Mouse (Mus musculus) embryo, embryonic 11.5 days (tissue): Measurements from ENCODE around the gene Pi16.
"Not testable (repeated sequence)": the region's sequence is repeated elsewhere in the genome, so short reads cannot be mapped to it uniquely, and the experiment has no call there.

Source experiments
- DNase-seq: peaks from one replicate; pipeline ENCODE4 v3.0.0-alpha.2; 2012; ENCODE audit warnings: low read depth, low spot score

Gene Pi16

DNA sequence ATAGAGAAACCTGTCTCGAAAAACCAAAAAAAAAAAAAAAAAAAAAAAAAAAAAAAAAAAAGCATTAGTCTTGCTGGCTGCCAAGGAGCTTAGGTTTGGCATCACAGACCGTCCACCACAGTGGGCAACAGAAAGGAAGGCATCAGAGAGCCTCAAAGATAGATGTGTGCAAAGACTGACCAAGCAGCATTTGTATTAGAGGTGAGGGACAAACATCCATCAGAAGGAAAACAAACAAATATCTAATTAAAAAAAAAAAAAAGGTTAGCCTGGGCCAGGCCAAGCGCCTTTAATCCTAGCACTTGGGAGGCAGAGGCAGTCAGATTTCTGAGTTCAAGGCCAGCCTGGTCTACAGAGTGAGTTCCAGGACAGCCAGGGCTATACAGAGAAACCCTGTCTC lies at the start of gene Pi16:
Gene Pi16, plus strand, starts transcription at position 301 of the 400 bp plus-strand sequence.
- not testable (repeated sequence) for DNase-seq

DNA sequence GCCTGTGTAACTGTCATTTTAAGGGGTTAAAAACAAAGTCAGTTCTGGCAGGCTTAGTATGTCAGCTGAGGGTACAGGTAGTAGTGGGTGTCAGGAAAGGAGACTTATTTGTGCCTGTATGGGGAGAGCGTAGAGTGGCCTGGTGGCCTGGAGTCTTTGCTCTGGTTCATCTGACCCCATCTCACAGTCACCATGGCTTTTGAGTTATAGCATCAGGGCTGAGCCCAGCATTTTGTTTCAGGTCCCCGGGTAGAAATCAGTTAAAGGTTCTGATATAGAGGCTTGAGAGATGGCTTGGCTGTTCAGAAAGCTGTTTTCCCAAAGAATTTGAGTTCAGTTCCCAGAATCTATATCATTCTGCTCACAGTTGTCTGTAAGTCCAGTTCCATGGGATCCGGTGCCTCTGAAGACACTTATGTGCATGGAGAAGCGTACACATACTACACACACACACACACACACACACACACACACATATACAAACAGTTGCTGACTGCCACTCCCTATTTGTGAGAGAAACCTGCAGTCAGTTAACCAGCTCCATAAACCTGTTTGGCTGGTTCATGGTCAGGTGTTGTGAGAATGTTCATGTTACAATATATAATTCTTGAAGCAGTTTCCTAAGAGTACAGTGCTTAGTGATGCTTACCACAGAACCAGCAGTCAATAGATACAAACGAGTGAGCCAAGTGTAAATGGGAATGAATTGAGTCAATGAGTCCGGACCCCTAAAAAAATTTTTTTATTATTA lies 49.4 kb upstream of the Pi16 start:
- DNase-seq: no peak

DNA sequence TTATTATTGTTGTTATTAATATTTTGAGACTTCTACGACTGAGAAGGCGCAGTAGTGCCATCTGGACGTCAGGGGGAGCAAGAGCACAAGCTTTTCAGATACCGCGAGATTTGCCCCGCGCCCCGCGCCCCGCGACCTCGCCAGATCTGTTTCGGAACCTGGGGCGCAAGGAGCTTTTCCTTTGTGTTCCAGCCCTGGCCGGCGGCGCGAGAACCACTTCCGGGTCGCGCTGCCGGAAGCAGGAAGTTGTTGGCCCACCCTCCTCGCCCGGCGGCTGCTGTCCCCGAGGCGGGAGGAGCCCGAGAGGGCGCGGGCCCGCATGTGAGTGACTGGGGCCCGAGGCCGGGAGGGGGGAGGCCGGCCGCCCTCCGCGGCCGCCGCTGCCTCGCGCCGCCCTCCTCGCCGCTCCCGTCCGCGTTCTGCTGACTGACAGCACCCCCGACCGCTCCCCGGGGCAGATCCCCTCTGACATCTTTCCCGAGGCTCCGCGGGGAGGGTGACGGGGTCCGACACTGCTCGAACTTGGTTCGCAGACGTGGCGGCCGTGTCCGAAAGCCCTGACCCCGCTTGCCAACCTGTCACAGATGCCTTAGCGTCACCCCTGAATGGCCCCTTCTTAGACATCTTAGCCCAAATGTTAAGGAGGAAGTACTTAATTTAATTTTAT lies 48.7 kb upstream of the Pi16 start, which contains the start of gene BC004004:
Gene BC004004, plus strand, starts transcription at position 107 of the 667 bp plus-strand sequence.
- DNase-seq: peak; percentile 91

DNA sequence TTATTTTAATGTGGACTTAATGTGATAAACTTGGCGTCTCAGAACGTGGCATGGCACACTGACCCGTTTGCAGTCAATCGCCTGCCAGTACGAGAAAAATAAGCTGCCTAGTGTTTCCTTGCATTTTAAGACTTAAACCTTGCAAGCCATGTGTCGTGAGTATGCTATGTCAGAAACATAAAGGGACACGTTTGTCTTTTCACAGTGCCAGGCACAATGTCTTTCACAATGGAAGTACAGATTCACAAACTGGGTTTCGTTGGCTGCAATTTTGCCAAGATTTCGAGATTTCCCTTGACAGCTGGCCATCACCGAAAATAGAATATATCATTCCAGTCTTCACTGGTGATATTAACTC lies 48.2 kb upstream of the Pi16 start:
- no peak for DNase-seq

DNA sequence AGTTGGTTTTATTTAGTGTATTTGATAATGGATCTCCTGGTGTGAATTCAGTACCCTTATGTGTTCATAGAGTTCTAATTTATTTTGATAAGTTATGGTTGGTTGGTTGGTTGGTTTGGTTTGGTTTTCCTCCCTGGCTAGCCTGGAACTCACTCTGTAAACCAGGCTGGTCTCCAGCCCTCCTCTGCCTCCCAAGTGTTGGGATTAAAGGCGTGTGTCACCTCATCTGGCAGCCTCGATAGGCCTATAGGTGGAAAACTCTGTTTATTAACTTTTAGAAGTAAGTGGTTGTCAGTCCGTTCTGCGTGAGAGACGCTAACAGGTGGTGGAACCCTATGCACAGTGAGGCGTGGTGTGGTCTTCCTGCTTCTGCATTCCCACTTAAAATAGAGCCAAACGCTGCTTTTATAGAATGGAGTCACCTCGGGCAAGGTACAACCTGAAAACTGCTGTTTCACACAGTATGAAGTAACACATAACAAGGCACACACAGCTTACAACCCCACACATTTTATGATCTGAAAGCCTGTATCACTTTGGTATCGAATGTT lies 47.3 kb upstream of the Pi16 start:
- DNase-seq: no peak

DNA sequence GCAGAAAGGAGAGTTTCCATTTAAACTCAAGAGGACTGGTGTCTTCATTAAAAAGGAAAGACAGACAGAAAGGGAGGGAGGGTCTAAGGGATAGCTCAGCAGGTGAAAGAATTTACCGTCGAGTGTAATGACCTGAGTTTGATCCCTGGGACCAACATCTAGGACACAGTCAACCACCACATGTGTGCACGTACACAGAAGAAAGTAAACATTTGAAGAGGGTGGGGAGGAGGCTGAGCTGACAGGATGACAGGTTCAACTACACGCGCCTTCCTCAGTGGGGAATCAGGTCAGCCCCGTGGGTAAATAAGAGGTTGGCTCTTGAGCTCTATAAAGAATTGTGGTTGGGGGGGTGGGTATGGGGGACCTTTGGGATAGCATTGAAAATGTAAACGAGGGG lies 44.3 kb upstream of the Pi16 start:
- DNase-seq: no peak

DNA sequence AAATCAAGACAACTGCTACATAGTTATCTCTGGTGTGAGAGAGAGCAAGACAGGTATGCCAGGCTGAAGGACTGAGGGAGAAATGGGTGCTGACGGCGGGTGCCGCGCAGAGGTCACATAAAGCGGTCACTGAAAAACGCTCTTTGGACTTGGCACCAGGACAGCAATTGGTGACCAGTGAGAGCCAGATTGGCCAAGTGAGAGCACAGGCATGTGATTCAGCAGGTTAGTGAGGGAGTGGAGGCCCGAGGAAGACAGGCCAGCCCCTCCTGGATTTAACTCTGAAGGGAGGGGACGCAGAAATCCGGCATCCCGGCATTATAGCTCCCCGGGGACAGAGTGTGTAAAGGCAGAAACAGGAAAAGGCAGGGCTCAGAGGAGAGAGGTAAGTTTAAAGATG lies 43.6 kb upstream of the Pi16 start:
- no peak for DNase-seq

DNA sequence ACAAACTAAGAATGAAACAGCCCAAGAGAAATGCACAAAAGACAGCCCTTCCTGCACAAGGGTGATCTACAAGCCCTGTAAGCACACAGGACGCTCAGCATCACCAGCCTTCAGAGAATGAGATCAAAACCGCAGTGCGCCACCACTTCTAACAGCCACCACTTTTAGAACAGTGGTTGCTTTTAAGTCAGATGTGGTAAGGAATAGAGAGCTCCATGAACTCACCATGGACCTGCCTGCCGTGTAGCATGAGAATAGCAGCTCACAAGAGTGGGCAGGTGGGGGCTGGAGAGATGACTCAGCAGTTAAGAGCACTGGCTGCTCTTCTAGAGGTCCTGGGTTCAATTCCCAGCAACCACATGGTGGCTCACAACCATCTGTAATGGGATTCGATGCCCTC lies 37.1 kb upstream of the Pi16 start:
- no peak for DNase-seq

DNA sequence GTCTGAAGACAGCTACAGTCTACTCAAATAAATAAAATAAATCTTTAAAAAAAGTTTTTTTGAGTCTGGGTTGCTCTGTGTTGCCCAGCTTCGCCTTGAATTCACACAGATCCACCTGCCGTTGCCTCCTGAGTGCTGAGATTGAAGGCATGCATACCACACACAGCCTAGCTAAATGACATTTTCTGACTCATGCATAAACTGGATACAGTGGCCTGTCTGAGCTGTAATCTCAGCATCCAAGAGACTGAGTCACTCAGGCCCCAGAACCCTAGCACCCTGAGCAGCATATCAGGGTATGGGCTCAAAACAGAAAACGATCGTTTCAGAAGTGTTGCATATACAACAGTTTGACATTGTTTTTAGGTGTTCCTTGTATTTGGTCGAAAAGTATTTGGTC lies 35.9 kb upstream of the Pi16 start:
- DNase-seq: no peak

DNA sequence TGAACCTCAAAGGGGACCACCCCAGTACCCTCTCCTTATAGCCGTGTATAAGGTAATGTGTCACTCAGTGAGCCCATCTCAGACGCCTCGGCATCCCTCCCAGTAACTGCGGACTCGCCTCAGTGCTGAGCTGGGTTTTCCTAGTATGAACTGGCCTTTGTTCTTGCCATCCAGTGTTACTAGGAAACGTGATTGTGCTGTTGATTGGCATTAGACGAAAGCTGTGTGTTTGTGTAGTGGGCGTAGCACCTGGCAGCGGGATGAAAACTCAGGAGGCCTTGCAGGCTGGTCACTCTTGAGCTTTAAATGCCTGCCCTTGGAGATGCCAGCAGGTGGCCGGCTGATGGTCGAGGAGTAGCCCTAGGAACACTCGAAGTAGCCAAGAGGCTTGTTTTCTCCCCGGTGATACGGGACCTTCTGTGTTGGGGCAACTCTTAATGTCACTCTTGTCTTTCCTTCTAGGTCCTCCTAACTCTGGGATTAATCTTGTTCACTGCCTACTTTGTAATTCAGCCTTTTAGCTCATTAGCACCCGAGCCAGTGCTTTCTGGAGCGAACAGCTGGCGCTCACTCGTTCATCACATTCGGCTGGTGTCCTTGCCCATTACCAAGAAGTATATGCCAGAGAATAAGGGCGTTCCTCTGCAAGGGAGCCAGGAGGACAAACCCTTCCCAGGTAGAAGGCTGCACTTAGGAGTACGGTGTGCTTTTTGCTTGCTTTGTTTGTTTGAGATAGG lies 35.1 kb upstream of the Pi16 start:
- no peak for DNase-seq

DNA sequence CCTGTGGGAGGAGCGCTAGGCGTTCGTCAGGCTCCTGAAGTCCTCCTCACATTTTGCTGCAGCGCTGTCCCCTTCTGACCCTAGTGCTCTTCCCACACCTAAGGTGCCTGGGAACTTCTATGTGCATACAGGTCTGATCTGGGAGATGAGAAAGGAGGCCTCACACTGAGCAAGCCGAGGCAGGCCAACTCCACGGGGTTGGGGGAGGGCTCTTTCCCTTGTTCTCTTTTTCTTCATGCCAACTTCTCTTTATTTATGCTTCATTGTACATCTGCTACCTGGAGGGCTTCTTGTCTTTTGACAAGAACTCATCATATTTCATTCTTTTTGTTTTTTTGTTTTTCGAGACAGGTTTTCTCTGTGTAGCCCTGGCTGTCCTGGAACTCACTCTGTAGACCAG lies 25.7 kb upstream of the Pi16 start:
- DNase-seq: no peak

DNA sequence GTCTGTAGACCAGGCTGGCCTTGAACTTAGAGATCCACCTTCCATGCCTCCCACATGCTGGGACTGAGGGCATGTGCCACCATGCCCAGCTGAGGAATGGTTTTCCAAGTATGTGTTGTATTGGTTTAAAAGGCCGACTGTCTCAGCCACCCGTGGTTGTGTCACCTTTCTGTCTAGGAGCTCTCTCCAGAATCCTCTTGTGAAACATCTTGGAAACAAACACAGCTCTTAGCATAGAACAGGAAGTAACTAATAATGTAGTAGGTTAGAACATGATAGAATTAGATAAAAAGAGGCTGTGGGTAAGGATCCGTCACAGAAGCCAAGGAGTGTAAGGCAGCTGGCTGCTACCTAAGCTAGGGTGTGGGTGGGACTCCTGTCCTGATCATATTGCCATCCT lies 24.5 kb upstream of the Pi16 start:
- DNase-seq: no peak

DNA sequence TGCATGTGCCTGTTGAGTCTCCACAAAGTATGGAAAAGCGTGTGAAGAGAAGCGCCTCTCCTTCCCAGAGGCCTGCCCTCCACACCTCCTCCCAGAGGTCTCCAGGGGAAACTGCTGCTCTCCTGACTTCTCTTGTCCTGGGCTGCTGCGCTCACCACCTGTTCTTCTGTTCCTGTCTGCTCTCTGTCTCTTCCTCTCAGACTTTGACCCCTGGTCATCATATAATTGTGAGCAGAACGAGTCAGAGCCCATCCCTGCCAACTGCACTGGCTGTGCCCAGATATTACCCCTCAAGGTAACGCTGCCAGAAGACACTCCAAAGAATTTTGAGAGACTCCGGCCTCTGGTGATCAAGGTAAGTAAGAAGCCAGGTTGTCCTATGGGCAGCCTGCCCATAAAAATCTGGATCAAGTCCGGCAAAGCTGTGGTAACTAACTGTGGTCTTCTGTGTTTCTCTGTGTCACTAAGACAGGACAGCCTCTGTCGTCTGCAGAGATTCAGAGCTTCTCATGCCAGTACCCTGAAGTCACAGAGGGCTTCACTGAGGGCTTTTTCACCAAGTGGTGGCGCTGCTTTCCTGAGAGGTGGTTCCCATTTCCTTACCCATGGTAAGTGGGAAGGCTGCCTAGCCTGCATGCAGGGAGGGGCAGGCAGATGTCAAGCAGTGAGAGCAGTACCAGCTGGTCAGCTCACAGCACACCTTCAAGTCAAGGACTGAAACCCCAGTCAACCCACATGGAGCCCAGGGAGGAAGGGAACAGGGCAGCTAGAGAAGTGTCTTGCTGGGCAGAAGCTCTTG lies 23.5 kb upstream of the Pi16 start:
- DNase-seq: no peak

DNA sequence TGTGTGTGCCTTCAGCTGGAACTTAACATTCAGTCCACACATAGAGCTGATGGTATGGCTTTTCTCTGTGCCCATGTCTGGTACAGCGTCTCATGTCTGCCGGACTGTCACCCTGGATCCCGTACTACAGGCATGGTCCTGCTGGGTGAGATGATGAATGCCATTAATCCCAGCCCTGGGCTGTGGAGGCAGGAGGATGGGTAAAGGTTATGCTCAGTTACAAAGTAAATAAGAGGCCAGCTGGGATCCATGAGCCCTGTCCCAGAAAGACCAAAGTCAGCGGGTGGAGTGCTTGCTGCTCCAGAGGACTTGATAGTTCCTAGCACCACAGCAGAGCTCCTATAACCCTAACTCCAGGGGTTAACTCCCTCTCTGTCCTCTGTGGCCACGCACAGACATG lies 21.6 kb upstream of the Pi16 start:
- no peak for DNase-seq

DNA sequence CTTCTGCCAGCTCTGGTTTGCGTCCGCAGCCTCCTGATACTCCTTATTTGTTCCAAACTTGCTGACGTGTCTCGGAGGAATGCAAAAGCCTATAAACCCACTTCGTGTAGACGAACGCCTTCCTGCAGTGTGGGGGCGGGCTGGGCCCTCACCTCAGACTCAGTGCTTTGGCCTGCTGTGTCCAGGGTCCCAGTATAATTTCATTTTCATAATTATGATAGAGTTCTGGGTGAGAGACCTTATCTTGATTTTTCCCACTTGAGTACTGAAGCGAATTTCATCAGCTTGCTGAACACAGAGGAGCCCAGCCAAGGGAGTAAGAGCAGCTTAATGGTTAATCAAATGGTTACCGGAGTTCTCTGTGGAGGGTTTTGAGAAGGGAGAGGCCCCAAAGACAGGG lies 20.2 kb upstream of the Pi16 start:
- DNase-seq: no peak

DNA sequence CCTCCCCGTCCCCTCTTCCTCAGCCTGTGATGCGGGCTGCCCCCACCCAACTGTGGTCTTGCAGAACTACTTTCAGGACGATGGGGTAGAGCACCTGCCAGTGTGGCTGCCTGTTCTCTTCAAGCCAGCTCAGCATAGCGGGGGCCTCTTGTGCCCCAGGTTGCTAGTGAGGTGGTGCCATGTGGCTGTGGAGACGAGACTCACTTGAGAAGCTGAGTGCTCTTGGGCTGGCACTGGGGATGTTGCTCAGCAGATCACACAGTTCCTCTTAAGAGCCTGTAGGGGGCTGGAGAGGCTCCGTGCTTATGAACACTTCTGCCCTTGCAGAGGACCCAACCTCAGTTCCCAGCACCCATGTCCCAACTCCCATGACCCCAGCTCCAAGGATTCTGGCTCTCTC lies 19.7 kb upstream of the Pi16 start:
- DNase-seq: no peak

DNA sequence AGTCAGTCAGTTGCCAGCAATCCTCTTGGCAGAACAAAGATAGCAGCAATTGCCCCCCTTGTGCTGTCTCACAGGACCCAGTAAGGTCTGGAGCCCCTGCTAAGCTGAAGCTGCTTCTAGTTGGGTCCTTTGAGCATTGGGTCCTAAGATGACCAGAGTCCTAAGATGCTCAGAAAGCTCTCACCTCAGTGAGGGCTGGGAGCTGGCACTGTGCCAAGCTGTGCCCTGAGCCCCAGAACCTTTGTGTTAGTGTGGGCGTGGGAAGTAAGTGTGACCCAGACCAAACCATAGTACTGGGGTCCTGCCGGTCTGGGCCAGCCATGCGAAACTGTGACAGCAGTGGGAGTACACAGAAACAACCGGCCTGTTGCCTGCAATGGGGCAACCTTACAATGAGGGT lies 18.2 kb upstream of the Pi16 start:
- no peak for DNase-seq

DNA sequence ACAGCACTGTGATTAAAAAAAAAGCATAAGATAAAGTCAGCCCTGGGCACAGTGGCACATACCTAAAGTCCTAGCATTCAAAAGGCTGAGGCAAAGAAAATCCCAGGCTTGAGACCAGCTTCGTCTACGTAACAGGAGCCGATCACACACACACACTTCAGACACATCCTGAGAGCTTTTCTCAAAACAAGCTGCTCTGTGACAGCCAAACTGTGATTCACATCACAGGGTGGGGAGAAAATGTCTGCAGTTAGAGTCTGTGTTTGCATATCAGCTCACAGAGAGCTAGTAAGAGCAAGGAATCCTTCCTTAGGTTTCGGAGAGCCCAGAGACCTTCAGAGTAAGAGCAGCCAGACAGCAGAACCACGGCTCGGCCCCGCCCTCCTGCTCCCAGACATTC lies 16.6 kb upstream of the Pi16 start:
- no peak for DNase-seq

DNA sequence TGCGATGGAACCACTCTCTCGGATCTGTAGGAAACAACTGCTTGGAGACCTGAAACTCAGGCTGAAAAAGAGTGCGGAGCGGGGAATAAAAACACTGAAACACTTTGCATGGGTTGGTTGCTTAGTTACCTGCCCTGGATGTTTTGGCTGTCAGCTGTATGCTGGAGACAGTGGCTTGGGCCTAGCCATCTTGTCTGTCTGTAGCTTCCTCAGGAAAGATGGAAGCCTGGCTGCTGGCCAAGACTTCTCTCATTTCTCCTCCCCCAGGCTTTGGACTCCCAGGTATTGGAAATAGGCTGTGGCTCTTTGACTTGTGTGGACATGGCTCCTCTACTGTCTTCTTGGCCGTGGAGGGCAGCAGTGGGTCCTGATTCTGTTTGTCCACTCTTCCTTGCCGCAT lies 16.1 kb upstream of the Pi16 start:
- DNase-seq: no peak

DNA sequence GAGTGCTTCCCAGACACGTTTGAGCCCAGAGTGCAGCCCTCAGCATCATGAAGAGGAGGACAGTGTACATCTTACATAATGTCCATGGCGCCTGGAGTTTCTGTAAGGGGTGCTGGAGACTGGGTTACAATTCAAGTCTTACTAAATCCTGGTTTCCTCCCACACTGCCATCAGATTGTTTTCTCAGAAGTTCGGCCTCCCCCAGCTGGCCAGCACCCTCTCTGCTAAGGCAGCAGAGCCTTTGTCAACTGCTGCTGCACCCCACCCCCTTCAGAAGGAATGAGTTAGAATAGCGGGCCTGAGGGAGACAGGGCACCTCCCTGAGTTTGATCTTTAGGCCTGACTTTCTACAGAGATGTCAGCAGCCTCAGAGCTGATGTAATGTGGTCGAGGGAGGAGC lies 15.3 kb upstream of the Pi16 start:
- no peak for DNase-seq

DNA sequence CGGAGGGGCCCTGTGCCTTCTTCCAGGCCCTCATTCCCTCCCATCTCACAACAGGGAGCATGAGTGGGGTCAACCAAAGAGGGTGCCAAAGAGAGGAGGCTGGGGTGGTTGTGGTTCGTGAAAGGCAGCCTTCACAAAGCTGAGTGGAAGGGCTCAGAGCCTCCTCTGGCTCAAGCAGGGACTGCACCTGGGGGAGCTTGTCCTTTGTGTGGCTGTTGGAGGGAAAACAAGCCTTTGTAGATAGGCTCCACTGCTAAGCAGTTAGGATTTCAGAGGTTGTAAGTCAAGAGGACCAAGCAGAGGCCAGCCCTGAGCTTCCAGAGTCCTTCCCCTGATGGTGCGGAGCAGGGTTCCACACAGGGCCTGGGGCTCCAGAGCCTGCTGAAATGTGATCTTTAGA lies 14.4 kb upstream of the Pi16 start:
- no peak for DNase-seq

DNA sequence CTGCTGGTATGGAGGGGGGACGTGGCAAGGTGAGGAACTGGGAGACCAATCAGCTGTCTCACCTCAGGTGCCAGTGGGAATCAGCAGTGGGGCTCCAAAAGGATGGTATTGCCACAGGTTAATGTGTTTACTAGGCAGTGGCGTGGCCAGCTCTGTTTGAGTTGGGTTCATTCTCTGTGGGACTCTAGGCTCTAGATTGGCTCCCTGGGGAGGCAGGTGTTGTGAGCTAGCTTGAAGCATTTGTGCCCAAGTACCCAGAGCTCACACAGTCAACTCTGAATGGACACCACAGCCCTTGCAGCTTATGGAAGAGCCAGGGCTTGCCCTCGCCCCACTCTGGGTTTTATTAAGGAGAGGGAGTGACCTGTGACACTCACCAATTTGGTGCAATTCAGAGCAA lies 13.6 kb upstream of the Pi16 start:
- DNase-seq: no peak
